Mouse (Mus musculus): ENCODE measurements around the gene Iqce.

Gene Iqce

DNA sequence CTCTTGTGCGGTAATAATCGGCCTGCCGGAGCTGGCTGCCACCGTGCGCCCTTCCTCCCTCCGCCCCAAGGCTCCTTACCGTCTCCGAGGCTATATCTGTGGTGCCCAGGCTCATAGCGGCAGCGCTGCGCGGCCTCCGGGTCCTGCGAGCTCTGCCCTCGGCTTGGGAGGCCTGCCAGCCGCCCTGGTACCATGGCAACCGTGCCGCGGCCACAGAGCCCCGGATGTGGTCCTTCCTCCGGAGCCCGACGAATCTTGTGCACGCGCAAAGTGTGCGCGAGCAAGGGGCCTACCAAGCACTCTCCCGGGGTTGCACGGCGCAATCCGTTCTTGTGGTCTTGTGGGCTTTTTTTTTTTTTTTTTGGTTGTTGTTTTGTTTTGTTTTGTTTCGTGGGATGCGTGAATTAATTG lies at the start of gene Iqce:
Gene Iqce (minus strand): TSS at position 276 of the 411 bp plus-strand sequence.
- in situ Hi-C loops (cut with MboI, MseI), result no loop called here

DNA sequence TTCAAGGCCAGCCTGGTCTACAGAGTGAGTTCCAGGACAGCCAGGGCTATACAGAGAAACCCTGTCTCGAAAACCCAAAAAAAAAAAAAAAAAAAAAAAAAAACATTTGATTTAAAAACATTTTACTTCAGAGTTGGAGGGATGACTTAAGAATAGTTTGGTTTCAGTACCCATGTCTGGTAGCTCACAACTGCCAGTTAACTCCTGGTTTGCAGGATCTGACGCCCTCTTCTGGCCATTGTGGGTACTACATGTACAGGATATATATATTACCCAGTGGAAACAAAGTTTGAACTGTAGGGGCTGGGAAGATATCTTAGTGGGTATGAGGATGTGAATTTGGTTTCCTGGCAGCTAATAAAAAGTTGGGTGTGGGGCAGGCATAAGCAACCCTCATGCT lies 48.7 kb upstream of the Iqce start:
- in situ Hi-C loops (cut with MboI, MseI), result no loop called here

DNA sequence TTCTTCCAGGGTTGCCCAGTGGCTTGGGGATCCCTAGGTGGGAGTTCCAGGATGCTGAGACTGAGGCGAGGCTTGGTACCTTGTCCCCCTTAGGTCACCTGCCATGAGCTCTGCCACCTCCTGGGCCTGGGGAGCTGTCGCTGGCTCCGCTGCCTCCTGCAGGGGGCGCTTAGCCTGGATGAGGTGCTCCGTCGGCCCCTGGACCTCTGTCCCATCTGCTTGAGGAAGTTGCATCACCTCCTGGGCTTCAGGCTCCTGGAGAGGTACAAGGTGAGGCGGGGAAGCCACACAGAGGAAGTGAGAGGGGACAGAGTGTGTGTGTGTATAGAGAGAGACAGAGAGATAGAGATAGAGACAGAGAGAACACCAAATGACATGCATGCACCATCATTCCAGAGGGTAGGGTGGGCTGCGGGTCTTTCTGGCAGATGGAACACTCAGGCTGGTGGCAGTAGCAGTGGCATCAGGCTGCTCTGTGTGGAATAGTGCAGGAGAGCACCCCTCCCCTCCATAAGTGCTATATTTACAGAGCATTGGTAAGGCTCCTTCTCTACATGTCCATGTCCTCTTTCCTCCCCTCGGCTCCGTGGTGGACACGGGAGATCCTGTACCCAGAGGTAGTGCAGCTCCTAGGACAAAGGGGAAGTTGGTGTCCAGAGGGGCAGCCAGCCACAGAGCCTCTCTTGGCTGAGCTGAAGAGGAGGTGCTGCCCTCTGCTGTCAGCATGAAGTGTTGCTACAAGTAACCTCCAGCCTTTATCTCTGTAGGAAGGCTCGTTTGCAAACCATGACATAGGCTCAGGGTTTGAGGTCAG lies 47.1 kb upstream of the Iqce start:
- in situ Hi-C loops (cut with MboI, MseI), result loop anchor here in 1 of 2 experiments (10.0 kb wide), 1 partner anchor 1686 kb away; no protein-coding TSS in a partner anchor

DNA sequence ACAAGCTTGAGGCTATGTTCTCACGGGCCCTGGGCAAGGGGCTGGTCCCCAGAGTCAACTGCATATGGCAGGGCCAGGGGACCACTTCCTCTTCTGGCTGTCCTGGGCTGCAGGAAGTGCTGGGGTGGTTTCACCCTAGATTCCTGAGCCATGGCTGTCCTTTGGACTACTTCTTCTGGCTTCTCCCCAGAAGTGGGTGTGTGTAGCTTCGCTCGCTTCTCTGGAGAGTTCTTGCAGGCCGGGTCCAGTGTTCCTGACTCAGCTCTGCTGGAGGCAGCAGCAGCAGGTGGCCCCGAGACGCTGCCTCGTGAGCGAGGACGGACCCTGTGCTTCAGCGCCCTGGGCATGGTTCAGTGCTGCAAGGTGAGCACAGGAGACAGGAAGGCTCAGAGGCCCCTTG lies 46.2 kb upstream of the Iqce start:
- in situ Hi-C loops (cut with MboI, MseI), result loop anchor here in 1 of 2 experiments (10.0 kb wide), 1 partner anchor 1686 kb away; no protein-coding TSS in a partner anchor

DNA sequence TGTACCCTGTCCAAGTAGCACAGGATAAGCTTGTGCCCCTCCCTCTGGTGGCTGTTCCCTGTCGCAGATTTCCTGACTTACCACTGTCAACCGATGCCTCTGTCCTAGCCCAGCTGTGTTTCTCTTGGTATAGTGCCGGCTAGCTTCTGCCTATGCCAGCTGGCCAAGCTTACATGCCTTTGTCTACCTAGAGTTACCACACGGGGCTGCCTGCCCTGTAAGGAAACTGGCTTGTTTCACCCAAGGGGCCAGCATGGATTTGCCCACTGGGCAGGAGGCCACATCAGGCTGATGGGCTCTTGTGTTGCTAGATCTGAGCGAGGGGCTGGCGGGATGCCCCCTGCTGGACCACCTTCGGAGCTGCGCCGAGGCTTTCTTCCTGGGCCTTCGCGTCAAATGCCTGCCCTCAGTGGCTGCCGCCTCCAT lies 41.5 kb upstream of the Iqce start:
- in situ Hi-C loops (cut with MboI, MseI), result loop anchor here in 1 of 2 experiments (10.0 kb wide), 1 partner anchor 1691 kb away; no protein-coding TSS in a partner anchor

DNA sequence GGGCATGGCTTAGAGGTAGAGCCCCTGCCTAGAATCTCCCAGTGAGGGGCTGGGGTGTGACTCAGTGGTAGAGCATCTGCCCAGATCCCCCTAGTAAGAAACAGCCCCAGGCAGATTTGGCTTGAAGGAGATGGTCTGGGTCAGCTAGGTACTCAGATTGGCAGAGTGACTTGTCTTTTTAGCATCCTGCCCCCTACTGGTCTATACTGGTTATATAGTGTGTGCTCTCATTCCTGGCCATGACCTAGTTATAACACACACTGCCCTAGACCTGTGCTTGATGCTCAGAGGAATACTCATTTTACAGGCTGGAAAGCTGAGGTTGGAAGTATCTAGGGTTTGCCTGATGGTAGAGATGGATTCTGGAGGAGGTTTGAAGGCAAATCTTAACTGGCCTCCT lies 39.7 kb upstream of the Iqce start:
- in situ Hi-C loops (cut with MboI, MseI), result loop anchor here in 1 of 2 experiments (10.0 kb wide), 1 partner anchor 1693 kb away; no protein-coding TSS in a partner anchor

DNA sequence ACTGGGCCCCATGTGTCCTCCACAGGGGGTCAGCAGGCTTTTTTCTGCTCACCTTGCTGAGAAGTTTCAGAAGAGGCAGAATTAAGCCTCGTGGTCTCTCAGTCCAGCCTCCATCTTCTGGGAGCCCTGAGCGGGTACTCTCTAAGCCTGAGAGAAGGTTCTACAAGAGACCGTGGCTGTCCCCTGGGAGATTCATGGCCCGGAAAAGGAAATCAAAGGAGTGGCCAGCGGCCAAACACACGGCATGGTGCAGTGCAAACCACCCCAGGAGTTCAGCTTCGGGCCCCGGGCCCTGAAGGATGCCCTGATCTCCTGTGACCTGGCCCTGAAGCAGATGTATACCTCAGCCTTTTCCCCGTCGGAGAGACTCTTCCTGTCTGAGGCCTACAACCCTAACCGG lies 38.9 kb upstream of the Iqce start:
- in situ Hi-C loops (cut with MboI, MseI), result loop anchor here in 1 of 2 experiments (10.0 kb wide), 1 partner anchor 1694 kb away; no protein-coding TSS in a partner anchor

DNA sequence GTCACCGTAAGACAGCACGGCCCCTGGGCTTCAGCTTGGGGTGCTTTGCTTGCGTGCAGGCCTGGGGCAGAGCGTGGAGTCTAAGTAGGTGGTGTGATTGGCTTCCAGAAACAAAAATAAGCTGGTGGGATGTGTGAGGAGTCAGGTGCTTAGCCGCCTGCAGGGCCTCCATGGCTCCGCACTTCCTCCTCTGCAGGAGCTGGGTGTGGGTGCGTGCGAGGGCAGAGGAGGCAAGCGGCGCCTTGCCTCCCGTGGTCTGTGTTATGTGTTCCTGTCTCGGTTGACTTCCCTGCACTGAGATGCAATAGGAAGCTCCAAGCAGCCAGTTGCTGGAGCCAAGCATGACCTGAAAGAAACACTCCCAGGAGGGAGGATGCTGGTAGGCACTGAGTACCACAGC lies 37.6 kb upstream of the Iqce start:
- in situ Hi-C loops (cut with MboI, MseI), result loop anchor here in 1 of 2 experiments (10.0 kb wide), 1 partner anchor 1695 kb away; no protein-coding TSS in a partner anchor

DNA sequence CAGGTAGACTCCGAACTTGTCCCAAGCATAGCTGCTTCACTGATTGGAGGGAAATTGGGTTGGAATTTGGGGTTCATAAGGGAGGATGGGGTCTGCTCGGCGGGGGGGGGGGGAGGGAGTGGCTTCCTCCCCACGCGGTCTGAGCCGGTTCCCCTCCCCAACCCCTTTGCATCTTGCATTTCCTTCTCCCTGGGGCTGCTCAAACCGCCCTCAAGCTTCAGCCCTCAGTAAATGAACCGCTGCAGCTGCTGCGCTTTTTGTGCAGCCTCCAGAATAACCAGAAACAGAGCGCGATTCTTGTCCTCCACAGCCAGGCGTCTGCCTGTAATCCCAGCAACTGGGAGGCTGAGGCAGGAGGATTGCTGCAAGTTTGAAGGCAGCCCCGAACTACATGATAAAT lies 34.0 kb upstream of the Iqce start:
- in situ Hi-C loops (cut with MboI, MseI), result no loop called here

DNA sequence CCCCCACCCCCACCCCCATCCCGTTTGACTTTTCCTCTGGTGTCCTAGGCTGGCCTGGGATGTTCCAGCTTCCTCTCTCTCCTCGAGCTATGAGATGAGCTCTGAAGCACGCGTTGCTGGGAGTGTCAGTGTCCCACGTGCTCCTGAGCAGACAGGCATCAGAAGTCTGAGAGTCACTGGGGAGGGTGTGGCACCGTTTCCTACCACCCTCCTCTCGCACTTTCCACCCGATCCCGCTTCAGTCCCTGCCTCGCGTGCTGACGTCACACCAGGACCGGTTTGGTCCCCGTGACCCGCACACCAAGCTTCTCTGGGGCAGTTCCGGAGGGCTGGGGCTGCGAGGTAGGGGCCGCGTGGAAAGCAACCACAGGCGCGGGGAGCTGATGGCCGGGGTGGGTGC lies 33.1 kb upstream of the Iqce start:
- in situ Hi-C loops (cut with MboI, MseI), result no loop called here

DNA sequence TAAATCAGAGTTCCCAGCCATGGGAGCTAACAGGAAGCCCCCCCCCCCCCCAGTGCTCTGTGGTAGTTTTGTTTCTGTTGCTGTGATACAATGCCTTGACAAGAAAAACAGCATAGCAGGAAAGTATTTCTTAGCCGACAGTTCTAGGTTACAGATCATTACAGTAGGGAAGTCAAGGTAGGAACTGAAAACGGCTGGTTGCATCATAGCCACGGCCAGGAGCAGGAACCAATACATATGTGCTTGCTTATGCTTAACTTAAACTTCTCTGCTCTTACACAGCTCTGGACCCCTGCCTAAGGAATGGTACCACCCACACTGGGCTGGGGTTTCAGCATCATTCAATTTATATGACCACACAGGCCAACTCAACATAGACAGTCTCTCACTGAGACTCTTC lies 31.2 kb upstream of the Iqce start:
- in situ Hi-C loops (cut with MboI, MseI), result no loop called here

DNA sequence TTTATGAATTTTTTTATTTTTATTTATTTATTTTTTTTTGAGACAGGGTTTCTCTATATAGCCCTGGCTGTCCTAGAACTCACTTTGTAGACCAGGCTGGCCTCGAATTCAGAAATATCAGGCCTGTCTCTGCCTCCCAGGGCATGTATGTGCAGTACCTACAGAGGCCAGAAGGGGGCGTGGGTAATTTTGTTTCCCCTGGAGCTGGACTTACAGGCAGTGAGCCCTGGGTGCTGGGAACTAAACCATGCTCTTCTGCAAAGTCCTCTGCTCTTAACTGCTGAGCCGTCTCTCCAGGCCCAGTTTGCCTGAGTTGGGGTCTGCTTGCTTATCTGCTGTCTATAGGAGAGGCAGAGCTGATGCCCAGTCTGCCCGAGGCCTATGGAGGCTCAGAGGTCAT lies 30.0 kb upstream of the Iqce start:
- in situ Hi-C loops (cut with MboI, MseI), result no loop called here

DNA sequence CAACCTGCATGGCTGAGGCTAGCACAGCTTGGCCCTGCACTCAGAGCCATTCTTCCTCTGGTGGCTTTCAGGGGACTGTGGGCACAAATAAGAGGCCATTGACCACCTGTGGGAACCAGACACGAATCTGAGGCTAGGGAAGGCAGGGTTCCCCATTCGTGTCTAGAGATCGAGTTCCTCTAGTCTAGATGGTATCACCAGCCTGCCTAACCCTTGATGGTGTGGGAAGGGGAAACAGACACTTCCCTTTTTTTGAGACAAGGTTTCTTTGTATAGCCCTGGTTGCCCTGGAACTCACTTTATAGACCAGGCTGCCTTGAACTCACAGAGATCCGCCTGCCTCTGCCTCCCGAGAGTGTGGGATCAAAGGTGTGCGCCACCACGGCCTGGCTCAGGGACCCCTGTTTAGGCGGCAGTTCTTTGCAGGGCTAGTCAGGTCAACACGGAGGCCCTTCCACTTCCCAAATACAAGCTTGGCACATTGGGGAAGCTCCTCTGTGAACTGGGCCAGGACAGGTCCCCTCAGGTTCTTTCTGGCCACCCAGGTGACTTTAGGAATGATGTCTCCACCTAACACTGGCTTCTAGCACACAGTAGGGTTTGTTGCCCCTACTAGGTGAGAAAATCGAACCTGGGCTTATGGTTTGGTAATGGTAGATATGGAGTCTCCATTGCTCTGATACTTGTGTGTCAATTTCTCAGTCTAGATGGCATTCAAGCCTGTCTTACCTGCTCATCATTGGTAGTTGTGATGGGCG lies 29.0 kb upstream of the Iqce start:
- in situ Hi-C loops (cut with MboI, MseI), result no loop called here

DNA sequence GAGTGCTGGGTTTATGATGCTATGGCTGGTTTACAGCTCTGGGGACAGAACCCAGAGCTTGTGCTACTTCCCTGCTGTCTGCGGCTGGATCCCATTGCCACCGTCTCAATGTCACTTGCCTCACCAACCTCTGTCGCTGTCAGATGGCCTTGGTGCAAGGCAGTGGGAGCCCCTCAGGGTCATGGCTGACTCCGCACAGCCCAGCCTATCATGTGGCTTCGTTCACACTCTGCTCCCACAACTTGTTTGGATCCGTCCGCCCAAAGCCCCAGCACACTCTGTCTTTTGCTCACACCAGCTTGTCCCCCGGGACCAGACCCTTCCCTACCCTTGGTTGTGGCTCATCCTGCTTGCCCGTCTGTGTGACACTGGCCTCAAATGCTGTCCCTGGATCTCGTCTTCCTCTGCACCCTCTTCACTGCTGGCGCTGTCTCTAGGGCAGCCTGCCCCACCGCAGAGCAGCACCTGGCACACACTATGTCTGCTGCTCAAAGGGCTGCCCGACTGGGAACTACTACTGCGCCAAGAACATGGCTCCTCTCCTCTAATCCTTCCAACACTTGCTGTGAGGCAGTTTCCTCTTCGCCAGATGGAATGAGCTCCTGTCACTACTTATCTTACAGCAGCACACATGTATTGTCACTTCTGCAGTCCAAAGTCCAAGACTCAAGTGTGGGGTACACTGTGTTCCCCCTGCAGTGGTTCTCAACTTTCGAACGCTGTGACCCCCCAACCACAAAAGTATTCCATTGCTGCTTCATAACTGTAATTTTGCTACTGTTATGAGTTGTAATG lies 25.0 kb upstream of the Iqce start:
- in situ Hi-C loops (cut with MboI, MseI), result loop anchor here in 1 of 2 experiments (10.0 kb wide), 1 partner anchor 912 kb away; the partner anchor contains the start of gene Tmem184a

DNA sequence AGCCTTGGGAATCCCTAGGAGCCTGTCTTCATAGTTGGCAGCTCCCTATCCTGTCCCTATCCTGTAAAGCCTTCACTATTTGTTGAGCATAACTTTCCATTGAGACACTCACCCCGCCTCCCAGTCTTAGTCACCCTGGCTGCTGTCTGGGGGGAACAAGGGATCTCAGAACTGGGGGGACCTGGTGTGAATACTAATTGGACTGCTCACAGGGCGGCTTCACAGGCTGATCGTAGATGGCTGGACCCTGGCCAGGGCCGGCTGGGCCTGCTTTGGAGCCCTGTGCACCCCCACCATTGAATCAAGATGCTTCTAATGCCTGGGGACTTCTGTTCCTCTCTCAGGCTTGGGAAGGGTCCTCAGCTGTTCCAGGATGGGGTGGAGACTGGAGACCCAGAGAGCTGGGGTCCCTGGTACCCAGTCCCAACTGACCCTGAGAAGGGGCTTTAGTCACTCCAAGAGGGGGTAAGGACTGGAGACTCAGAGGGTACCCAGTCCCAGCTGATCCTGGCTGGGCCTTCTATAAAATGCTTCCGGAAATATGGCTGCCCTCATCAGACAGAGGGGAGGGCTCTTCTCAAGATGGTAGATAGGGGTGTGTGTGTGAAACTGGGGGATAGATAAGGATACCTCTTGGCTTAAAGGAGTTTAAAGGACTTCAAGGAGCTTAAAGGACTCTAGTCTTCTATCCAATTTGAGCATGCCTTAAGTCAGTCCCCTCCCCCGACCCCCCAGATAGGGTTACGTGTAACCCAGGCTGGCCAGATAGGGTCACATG lies 24.1 kb upstream of the Iqce start:
- in situ Hi-C loops (cut with MboI, MseI), result loop anchor here in 1 of 2 experiments (10.0 kb wide), 1 partner anchor 911 kb away; the partner anchor contains the start of gene Tmem184a

DNA sequence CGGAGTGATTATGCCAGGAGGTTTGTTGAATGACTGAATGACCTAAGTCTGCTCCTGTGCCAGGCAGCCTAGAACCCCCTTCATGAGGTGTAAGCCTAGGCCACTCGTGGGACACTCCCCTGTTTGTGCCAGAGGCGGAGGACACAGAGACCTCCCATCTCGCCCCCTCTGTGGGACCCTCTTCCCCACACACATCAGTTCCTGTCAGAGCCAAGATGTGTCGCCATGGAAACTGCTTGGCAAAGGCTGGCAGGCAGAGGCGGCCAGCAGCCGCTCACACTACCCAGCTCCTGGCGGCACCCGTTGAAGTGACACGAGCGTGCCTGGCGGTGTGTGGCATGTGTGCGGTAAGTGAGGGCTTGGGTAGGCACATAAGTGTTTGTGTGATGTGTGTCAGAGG lies 21.6 kb upstream of the Iqce start, which contains the start of gene Amz1:
Gene Amz1 (plus strand): TSS at position 306 of the 400 bp plus-strand sequence.
- in situ Hi-C loops (cut with MboI, MseI), result loop anchor here in 1 of 2 experiments (10.0 kb wide), 1 partner anchor 909 kb away; the partner anchor contains the start of gene Tmem184a

DNA sequence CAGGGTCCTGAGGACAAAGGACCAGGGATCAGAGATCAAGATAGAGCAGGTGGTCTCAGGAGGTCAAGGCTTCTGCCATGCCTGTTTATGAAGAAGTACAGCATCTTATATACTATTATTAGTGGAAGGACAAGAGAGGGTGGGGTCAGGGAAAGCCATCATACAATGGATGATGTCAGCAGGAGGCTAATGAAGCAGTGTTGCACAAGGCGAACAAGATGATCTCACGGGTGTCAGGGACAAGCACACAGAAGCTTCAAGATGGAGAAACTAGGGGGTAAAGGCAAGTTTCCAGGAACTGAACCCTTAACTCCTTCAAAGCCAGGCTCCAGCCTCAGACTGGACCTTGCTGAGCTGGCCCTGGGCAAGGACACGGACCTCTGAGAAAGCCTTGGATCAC lies 19.9 kb upstream of the Iqce start:
- in situ Hi-C loops (cut with MboI, MseI), result loop anchor here in 1 of 2 experiments (10.0 kb wide), 1 partner anchor 907 kb away; the partner anchor contains the start of gene Tmem184a

DNA sequence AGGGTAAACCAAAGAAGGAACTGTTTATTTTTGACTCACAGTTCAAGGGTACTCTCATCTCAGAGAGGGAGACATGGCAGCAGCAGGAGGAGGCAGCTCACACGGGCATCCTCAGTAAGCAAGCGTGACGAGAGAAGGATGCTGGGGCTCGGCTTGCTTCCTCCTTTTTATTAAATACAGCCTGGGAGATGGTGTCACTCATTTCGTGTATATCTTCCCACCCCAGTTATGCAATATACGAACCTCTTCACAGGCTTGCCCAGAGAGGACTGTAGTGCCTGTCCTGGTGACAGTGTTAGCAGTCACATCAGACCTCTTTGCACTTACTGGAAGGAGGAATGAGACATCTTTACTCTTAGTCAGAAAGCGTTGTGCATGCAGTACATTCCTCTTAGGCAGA lies 18.6 kb upstream of the Iqce start:
- in situ Hi-C loops (cut with MboI, MseI), result loop anchor here in 1 of 2 experiments (10.0 kb wide), 1 partner anchor 906 kb away; the partner anchor contains the start of gene Tmem184a

DNA sequence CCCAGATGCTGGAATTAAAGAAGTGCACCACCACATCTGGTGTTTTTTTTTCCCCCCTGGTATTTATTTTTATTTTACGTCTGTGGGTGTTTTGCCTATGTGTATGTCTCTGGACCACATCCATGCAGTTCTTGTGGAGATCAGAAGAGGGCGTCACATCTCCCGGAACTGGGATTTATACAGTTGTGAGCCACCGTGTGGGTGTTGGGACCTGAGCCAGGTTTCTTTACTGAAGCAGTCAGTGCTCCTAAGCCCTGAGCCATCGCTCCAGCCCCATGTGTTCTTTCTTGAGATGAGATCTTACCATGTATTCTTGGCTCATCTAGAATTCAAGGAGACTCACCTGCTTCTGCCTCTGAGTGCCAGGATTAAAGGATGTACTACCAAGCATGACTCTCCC lies 8.9 kb upstream of the Iqce start:
- in situ Hi-C loops (cut with MboI, MseI), result no loop called here

DNA sequence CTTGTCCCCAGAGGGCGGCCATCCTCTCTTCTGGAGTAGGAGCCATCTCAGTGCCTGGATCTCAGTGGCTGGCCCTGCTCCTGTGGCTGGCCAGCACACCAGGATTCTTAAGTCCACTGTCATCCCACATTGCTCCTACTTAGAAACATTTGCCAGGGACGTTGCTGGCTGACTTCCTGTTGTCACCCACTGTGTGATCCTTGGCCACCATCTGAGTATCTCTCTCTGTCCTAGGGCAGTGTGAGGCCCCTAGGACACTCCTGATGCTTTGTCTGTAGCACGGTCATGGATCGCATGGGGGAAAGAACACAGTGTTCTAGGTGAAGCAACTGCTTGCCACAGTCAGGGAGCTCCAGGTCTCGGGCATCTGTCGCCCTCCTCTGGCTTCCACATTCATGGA lies 8.1 kb upstream of the Iqce start:
- in situ Hi-C loops (cut with MboI, MseI), result no loop called here
